Mouse (Mus musculus) Muller cell, postnatal 12 days (primary cell): Measurements from ENCODE around the gene Sgpp1.
"Not testable (repeated sequence)": the region's sequence is repeated elsewhere in the genome, so short reads cannot be mapped to it uniquely, and the experiment has no call there.

Experiments used
- DNase-seq: peaks from one replicate; pipeline ENCODE4 v3.0.0-alpha.2; 2015; ENCODE audit errors: inconsistent ontology term

Sgpp1 gene

DNA sequence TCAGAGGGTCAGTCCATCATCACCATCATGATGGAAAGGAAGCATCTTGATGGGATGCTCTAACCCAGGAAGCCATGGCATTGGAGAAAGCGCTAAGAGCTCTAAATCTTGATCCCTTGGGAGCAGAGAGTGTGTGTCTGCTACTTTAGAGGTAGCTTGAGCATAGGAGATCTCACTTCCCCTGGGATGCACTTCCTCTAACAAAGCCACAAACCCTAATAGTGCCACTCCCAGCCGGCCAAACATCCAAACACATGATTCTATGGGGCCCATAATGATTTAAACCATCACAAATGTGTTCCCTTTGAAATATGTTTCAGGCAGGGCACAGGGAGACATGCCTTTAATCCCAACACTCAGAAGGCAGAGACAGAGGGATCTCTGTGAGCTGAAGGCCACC lies 46.5 kb downstream of the Sgpp1 start:
- no peak for DNase-seq

DNA sequence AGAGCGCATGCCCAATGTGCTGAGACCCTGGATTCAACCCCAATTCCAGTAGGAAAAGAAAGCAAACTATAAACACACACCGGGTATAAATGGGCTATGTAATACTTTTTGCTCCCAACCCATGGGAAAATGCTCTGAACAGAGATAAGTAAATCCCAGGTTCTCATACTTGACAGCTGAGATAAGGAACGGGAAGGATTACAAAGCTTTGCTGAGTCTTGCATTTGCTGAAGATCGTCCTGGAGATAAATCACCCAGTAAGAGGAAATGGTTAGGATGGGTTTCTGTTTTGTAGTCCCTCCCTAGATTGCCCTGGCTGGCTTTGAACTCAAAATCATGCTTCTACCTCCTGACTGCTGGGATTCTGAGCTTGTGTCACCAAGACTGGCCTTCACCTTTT lies 48.2 kb downstream of the Sgpp1 start:
- no peak for DNase-seq

- DNase-seq: not testable (repeated sequence)
Measured at GRCm38 (mm10) chr12:75684026-75684425, 51.5 kb downstream of the Sgpp1 start.

- no peak for DNase-seq
Measured at GRCm38 (mm10) chr12:75683598-75683997, 51.9 kb downstream of the Sgpp1 start.

GRCm38 (mm10) chr12:75682842-75683241 lies 52.7 kb downstream of the Sgpp1 start:
- DNase-seq: no peak

- DNase-seq: no peak
Measured at GRCm38 (mm10) chr12:75681101-75681500, 54.4 kb downstream of the Sgpp1 start.

DNA sequence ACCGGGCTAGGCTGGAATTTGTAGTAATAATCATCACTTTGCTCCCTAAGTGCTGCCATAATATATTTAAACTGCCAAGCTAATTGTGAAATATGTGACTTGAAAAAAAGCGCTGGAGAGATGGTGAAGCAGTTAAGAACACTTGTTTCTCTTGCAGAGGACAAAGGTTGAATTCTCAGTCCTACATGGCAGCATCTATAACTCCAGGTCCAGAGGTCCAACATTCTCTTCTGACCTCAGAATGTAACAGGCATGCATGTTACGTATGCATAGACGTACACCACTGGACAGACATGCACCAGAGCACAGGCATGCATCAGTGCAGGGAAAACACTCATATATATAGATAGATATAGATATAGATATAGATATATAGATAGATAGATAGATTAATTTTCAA lies 57.1 kb downstream of the Sgpp1 start:
- no peak for DNase-seq

GRCm38 (mm10) chr12:75672630-75673029 lies 62.9 kb downstream of the Sgpp1 start:
- no peak for DNase-seq

- DNase-seq: no peak
Measured at GRCm38 (mm10) chr12:75671759-75672315, 63.7 kb downstream of the Sgpp1 start.

DNA sequence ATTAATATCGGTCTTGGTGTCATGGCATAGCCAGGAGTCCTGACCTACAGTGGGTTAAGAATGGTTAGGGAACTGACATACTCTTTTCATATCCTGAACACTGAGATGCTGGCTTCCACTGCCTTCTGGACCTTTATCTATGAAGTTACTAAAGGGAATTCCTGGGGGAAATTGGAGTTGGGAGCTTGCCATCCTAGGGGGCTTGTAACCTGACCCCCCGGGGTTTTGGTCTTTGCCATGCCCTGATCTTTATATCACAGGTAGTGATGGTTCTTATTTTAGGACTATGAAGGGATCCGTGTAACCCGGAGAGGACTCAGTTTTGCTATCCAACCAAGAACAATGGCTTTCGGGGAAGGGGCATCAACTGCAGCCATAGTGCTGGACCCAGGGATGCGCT lies 64.9 kb downstream of the Sgpp1 start:
- DNase-seq: no peak

DNA sequence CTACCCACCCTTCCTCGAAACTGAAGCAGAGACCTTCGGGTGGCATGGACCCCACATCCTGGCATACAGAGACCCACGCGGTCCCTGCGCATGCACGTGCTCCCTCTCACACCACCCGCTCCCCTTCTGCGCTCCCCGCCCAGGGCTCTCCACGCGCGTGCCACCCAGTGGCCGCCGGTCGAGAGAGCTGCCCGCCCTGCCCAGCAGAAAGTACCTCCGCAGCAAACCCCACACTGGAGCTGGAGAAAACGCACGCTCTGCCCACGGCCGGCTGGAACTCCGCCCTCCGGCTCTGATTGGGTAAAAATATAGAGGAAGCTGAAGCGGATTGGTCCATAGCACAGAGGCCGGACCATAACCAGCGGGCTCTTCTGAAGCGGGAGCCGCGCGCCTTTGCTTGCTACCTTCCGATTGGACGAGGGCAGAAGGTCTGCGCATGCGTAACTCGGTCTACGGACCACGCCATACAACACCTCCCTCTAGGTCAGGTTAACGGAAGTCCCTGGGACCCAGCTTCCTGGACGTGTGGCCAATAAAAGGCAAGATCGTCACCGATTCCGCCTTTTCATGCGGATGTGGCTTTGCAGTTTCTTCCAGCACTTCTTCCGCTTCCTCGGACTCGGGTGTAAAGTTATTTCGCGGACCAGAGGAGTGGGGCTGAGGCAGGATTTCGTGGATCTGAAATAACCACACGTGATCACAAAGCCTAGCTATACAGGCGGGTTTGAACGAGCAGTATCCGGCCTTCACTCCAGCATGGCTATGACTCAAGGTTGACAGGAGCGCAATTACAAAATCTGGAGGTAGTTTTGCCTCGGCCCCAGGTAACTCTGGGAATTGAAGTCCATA lies 66.0 kb downstream of the Sgpp1 start, which contains the start of gene Wdr89:
Gene Wdr89 (minus strand): TSS at position 280 of the 849 bp plus-strand sequence.
- peak; percentile 99 for DNase-seq

DNA sequence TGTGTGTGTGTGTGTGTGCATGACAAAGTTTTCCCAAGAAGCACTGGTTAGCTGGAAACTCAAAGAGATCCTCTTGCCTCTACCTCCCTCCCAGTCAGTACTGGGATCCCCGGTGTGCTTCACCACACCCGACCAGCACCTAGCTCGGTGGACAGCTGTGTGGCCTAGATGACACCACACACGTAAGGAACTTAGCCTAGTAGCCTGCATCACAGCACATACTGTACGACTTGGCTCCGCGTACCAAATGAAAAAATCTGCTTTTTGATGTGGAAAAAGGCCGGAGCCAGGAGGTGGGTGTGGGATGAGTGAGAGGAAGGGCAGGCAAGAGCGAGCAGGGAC lies 66.6 kb downstream of the Sgpp1 start:
- no peak for DNase-seq

GRCm38 (mm10) chr12:75668221-75668620 lies 67.3 kb downstream of the Sgpp1 start:
- DNase-seq: no peak

- no peak for DNase-seq
Measured at GRCm38 (mm10) chr12:75666939-75667338, 68.6 kb downstream of the Sgpp1 start.

- DNase-seq: no peak
Measured at GRCm38 (mm10) chr12:75664516-75664810, 71.1 kb downstream of the Sgpp1 start.
